In the genomic region with DNA sequence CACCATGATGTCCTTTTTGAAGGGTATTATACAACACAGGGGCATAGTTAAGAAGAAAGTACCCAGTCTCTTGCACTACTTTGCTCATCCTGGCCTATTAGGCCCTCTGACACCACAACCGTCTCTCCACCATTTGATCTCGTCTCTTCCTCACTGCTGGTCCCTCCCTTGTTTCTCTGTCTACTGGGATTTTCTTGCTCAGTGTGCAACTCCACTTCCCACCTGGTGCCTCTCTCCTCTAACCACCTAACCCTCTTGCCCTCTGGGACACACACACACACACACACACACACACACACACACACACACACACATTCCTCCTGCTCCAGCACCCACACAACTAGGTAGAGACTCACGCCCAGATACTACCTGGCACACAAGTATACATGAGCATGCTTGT, we compare ENCODE assay signal across 37 mouse cellular contexts. TPM values are rescaled to one million over a fixed set of nuclear protein-coding genes. Genes with fewer than 3 reads are reported as not detected.
"Had no signal": no experiment of that assay in that cellular context is flagged by ENCODE, and none has a peak within 500 bp of the region (broad histone marks: within the 10 kb centered on the region; RNA-seq: fewer than 3 reads in every experiment).

No protein-coding gene starts in this region.

- DNase-seq: gastrocnemius, adult 2 months; gastrocnemius, postnatal 10 days; gastrocnemius, postnatal 25 days; heart, adult 18-20 months; heart, postnatal 10 days; heart, postnatal 4 days; kidney, adult 18-20 months; kidney, adult 8-10 months; kidney, postnatal 10 days; kidney, postnatal 25 days; kidney, postnatal 4 days had no signal

- H3K36me3 ChIP-seq: heart, embryonic 10.5 days; heart, embryonic 12.5 days; hindbrain, embryonic 10.5 days; hindbrain, embryonic 12.5 days; intestine, embryonic 15.5 days; limb, embryonic 10.5 days; limb, embryonic 12.5 days had no signal

- H3K4me1 ChIP-seq: hindbrain, embryonic 10.5 days; hindbrain, embryonic 12.5 days; limb, embryonic 10.5 days; limb, embryonic 12.5 days had no signal

- ATAC-seq: hindbrain, embryonic 16.5 days; inflammation-experienced regulatory T-cells, adult 6 months; intestine, embryonic 15.5 days; intestine, postnatal 0 days had no signal

- H3K27me3 ChIP-seq: heart, embryonic 12.5 days; hindbrain, embryonic 12.5 days; intestine, embryonic 15.5 days; limb, embryonic 12.5 days had no signal

- H3K9me3 ChIP-seq: heart, embryonic 10.5 days; heart, embryonic 12.5 days; hindbrain, embryonic 10.5 days; hindbrain, embryonic 12.5 days; intestine, embryonic 15.5 days; limb, embryonic 10.5 days; limb, embryonic 12.5 days had no signal

- H3K4me2 ChIP-seq: heart, embryonic 12.5 days; hindbrain, embryonic 12.5 days; hindbrain, embryonic 14.5 days; intestine, embryonic 15.5 days; limb, embryonic 12.5 days had no signal

- H3K27ac ChIP-seq: gastrocnemius, adult 2 months; hindbrain, embryonic 10.5 days; hindbrain, embryonic 12.5 days; hindbrain, embryonic 14.5 days; layer of hippocampus, adult 2 months; left cerebral cortex, adult 2 months; limb, embryonic 10.5 days; limb, embryonic 12.5 days had no signal

- H3K4me3 ChIP-seq: gastrocnemius, adult 2 months; heart, embryonic 10.5 days; heart, embryonic 12.5 days; hindbrain, embryonic 10.5 days; hindbrain, embryonic 12.5 days; intestine, embryonic 15.5 days; layer of hippocampus, adult 2 months; left cerebral cortex, adult 2 months; limb, embryonic 10.5 days; limb, embryonic 12.5 days had no signal

- H3K9ac ChIP-seq: heart, embryonic 12.5 days; hindbrain, embryonic 12.5 days; hindbrain, embryonic 14.5 days; intestine, embryonic 15.5 days had no signal

RNA-seq across cellular contexts. Expression of a gene that starts 1.2 kb away (rescaled TPM):
- total RNA-seq: gastrocnemius, adult 2 months; gastrocnemius, postnatal 25 days; heart, postnatal 25 days; layer of hippocampus, adult 2 months; layer of hippocampus, postnatal 10 days; layer of hippocampus, postnatal 25 days; left cerebral cortex, adult 2 months; left cerebral cortex, postnatal 14 days; left cerebral cortex, postnatal 36 days had no signal
- polyA plus RNA-seq: frontal cortex, adult 2 months; hindbrain, embryonic 12.5 days; hindbrain, embryonic 14.5 days; hindbrain, embryonic 16.5 days; inflammation-experienced regulatory T-cells, adult 6 months; limb, embryonic 12.5 days had no signal

RNA-seq across cellular contexts. Expression of a gene that starts 2.3 kb away (rescaled TPM):
- total RNA-seq: gastrocnemius, adult 2 months; gastrocnemius, postnatal 10 days; gastrocnemius, postnatal 25 days; gastrocnemius, postnatal 4 days; granulocyte monocyte progenitor cell, adult 5-6 weeks; heart, adult 18-20 months; heart, adult 8-10 months; heart, postnatal 10 days; heart, postnatal 25 days; heart, postnatal 4 days; layer of hippocampus, adult 2 months; layer of hippocampus, postnatal 10 days; layer of hippocampus, postnatal 25 days; left cerebral cortex, adult 2 months; left cerebral cortex, postnatal 14 days; left cerebral cortex, postnatal 36 days had no signal
- polyA plus RNA-seq: frontal cortex, adult 2 months; heart, embryonic 10.5 days; heart, embryonic 12.5 days; heart, embryonic 14.5 days; hindbrain, embryonic 10.5 days; hindbrain, embryonic 12.5 days; hindbrain, embryonic 14.5 days; hindbrain, embryonic 16.5 days; inflammation-experienced regulatory T-cells, adult 6 months; kidney, embryonic 14.5 days; kidney, embryonic 16.5 days; limb, embryonic 10.5 days; limb, embryonic 12.5 days; limb, embryonic 14.5 days had no signal

RNA-seq across cellular contexts. Expression of a gene that starts 2.4 kb away (rescaled TPM):
- total RNA-seq: gastrocnemius, adult 2 months; gastrocnemius, postnatal 25 days; granulocyte monocyte progenitor cell, adult 5-6 weeks; heart, adult 18-20 months; heart, adult 8-10 months; heart, postnatal 10 days; heart, postnatal 25 days; heart, postnatal 4 days; layer of hippocampus, adult 2 months; layer of hippocampus, postnatal 10 days; layer of hippocampus, postnatal 25 days; left cerebral cortex, adult 2 months; left cerebral cortex, postnatal 14 days; left cerebral cortex, postnatal 36 days had no signal
- polyA plus RNA-seq: frontal cortex, adult 2 months; hindbrain, embryonic 10.5 days; hindbrain, embryonic 12.5 days; hindbrain, embryonic 14.5 days; hindbrain, embryonic 16.5 days; limb, embryonic 10.5 days; limb, embryonic 12.5 days had no signal
